Mouse (Mus musculus) B cell, adult 2 months (primary cell): Measurements from ENCODE around the gene B9d1.

Experiments
- DNase-seq, 2 experiments: peaks; one replicate each; pipeline ENCODE4 v3.0.0; 2022

B9d1 gene

GRCm38 (mm10) chr11:61545586-61545985, 40.6 kb downstream of the B9d1 start:
- no peak for DNase-seq

DNA sequence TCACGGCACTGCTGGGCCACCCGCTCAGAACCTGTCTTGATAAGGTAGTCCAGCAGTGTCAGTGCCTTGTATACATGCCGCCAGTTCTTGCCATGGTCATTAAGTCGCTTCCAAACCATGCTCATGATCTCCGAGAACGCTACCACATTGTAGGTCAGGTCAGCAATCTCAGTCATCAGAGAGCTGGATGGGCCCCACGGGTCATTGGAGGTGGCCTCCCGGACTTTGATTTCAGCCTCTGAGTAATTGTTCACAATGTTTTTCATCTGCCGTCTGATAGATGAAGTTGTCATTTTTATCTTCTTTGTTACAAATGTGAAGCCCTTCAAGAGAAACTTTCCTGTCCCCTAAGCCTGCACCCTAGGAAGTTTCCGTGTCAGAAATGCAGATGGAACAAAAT, 41.5 kb downstream of the B9d1 start:
- DNase-seq: no peak

- DNase-seq: no peak
Measured at GRCm38 (mm10) chr11:61547710-61548109, 42.8 kb downstream of the B9d1 start.

GRCm38 (mm10) chr11:61550631-61551030, 45.7 kb downstream of the B9d1 start:
- no peak for DNase-seq

- DNase-seq: no peak
Measured at GRCm38 (mm10) chr11:61553015-61553754, 48.2 kb downstream of the B9d1 start.

DNA sequence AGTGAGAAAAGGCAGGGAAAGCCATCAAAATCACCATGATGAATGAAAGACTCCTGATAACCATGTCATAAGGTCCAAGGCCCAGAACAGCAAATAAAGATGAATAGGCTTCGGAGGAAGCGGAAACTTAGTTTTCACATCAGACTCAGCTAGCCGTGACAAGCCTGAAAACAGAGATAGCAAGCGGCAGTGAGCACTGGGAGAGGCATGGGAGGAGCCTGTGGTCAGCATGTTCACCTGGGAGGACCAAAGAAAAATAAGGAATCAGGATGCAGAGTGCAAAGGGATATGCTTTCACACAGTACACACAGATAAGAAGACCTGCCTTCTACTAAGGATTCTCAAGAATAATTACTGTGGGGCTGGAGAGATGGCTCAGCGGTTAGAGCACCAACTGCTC, 54.6 kb downstream of the B9d1 start:
- no peak for DNase-seq

DNA sequence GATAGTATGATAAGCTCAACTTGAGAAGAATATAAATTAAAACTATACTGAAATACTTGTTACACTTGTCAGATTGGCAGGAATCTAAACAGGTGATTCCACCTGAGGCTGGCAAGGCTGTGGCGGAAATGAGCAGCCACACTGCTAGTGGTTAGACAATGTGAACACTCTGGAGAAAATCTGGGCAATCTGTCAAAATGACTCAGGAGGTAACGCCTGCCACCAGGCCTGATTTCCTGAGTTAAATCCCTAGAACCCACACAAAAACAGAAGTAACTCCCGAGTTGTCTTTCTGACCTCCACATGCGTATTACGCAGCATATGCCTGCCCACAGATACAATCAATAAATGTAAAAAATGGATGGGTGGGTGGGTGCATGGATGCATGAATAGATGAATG, 57.5 kb downstream of the B9d1 start:
- DNase-seq: no peak
